Mouse (Mus musculus) T-cell, adult 2 months (primary cell): Measurements from ENCODE around the gene Rfc5.
"Not testable (repeated sequence)": the region's sequence is repeated elsewhere in the genome, so short reads cannot be mapped to it uniquely, and the experiment has no call there.

Source experiments
- DNase-seq: peaks from one replicate; pipeline ENCODE4 v3.0.0; 2022; ENCODE audit warnings: low spot score

Rfc5 gene

DNA sequence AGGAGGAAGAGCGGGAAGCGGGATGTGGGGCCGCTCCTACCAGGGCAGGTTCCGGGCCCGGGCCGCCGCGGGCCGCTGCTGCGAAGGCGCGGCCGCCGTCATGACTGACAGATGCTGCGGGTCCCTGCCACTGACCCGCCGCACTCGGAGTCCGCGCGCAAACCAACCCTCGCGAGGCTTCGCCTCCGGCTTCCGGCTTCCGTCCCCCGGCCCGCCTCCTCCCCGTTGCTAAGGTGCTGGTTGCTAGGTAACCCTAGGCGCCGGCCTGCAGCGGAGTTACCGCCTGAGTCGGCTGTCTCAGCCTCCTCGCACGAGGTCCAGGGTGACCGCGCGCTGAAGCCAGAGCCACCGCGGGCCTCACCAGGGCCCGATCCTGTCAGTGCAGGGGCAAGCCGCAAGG lies at the start of gene Rfc5:
Gene Rfc5 (minus strand): TSS at position 171 of the 400 bp plus-strand sequence.
- peak; percentile 92 for DNase-seq

DNA sequence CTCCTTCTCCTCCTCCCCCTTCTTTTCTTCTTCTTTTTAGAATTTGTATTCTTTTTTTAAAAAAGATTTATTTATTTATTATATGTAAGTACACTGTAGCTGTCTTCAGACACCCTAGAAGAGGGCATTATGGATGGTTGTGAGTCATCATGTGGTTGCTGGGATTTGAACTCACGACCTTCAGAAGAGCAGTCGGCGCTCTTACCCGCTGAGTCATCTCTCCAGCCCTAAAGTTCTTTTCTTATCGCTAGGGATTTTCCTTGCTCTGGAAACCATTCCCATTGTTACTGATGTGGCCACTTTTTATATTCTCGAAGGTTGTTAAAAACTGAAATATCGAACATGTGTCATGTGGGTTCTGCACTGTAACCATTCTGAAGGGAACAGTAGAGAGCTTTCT lies 44.7 kb upstream of the Rfc5 start:
- DNase-seq, result not testable (repeated sequence)

DNA sequence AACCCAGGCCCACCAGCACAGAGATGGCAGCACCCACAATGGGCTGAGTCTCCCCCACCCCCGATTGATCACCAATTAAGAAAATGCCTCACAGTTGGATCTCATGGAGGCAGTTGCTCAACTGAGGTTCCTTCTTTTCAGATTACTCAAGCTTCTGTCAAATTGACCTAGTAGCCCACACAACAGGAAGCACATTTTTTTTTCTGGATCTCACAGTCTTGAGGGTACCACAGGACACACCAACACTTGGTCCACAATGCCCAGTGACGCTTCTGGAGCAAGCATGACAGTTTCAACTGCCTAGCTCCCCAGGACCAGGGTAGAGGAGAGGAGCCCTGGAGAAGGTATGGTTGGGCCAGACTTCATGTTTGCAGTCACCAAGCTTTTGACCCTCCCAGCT lies 28.6 kb upstream of the Rfc5 start:
- DNase-seq, result no peak

DNA sequence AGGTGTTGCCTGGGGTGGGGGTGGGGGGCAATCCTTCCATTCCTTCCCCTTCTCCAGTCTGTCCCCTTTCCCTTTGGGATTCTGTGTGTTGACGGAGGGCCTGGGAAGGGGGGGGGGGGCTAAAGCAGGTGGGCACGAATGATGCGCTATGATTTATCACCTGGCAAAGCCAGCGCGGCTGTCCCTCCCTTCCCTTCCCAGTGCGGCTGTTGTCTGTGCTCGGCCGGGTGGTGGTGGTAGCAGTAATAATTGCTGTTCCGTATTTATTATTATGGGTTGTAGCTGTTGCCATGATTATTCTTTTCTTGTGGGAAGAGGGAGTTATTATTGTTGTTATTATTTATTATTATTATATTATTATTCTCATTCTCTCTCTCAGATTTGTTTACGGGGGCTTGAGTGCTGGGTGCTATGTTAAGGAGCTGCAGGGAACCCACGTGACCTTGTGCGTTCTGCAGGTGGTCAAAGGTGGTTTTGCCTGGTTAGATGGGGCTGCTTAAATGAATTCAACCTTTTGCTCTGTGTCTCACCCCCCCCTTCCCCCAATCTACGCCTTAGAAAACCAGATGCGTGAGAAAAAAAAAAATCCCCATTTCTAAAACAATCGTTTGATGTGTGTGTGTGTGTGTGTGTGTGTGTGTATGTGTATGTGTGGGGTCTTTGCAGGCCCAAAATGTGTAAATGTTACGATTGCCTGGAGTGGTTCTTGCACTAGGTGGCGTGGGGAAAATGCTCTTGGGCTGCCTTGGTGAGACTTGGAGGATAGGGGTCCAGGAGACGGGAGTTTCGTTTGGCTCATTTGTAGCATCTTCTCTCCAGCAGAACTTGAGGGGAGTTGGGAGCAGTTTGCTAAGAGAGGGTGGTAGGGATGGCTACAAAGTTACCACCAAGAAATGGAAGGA lies 26.4 kb upstream of the Rfc5 start:
- no peak for DNase-seq

- no peak for DNase-seq
Measured at GRCm38 (mm10) chr5:117414611-117415010, 25.8 kb upstream of the Rfc5 start.

DNA sequence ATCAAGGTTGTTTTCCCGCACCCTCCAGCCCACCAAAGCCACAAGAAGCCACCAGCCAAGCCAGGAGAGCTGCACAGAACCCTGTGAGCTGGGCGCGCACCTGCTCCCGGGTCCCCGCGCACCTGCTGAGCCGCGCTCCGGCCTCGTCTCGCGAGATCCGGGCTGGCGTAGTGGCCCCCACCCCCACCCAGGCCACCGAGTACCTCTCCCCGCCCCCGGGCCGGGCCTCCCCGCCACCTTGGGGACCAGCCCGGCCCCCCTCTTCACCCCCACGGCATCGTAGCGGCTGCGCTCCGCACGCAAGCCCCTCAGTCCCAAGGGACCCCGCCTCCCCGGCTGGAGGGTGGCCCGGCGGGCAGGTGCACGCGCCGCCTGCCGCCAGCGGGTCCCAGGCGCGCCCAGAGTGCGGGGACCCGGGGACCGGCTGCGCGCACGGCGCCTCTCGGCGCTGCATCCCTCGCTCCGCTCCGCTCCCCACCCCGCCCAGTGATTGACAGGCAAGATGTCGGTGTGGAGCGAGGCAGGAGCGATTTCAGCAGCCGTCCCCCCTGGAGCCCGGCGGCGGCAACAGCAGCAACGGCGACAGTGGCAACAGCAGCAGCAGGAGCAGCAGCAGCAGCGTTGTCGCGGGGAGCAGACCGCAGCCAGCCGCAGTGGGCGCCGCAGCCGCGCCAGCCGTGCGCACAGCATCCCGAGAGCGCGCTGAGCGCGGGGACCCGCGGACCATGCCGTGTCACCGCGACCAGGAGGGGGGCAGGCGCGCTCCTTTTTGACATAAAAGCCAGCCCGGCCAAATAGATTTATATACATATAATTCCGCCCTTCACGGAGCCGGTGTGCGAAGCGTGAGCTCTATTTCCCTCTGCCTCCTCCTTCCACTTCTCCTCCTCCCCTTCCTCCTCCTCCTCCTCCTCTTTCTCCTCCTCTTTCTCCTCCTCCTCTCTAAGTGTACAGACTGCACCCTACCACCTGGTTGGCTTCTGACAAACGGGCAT lies 25.0 kb upstream of the Rfc5 start, which contains the start of gene Ksr2:
Gene Ksr2 (plus strand): TSS at position 494 of the 995 bp plus-strand sequence.
- DNase-seq, result peak; percentile 5

DNA sequence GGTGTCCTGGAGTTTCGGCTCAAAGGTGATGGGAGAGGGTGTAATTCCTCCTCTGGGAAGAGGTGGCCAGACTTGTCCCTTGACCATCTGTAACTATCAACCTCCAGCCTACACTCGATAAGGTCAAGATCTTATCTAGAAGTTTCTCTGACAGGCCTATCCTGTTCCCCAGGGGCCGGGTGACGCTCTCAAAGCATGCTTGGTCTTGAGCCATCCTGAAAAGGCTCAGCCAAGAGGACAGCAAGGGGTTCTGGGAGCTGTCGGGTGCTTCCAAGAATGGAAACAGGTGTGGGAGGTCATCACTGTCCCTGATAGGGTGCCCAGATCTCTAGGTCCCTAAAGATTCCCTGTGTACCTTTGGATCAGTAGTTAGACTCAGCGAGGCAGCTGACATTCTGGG lies 20.5 kb upstream of the Rfc5 start:
- no peak for DNase-seq

GRCm38 (mm10) chr5:117408216-117408615 lies 19.4 kb upstream of the Rfc5 start:
- DNase-seq, result peak; percentile 16

DNA sequence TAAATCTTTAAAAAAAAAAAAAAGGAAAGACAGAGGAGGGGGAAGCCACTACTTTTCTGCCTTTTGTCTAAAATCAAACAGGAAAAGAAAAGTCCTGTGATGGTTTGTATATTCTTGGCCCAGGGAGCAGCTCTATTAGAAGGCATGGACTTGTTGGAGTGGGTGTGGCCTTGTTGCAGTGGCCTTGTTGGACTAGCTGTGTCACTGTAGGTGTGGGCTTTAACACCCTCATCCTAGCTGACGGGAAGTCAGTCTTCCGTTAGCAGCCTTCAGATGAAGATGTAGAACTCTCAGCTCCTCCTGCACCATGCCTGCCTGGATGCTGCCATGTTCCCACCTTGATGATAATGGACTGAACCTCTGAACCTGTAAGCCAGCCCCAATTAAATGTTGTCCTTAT lies 15.8 kb upstream of the Rfc5 start:
- not testable (repeated sequence) for DNase-seq

DNA sequence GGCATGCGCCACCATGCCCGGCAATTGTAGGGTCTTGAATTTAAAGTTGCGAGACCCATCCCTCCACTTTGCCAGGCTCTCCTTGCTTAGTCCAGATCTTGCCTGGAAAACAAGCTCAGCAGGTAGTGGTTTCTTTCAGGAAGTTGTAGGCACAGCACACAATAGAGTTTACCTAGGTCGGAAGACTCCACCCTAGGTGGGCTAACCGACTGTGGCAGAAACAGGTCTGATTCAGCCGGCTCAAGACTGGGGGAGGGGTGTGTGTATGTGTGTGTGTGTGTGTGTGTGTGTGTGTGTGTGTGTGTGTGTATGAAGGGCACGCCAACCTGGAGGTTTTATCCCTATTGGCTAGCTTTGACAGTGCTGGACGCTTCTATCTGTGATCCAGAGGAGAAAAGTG lies 14.8 kb upstream of the Rfc5 start:
- no peak for DNase-seq

GRCm38 (mm10) chr5:117399281-117399680 lies 10.4 kb upstream of the Rfc5 start:
- no peak for DNase-seq

- no peak for DNase-seq
Measured at GRCm38 (mm10) chr5:117398007-117398550, 9.2 kb upstream of the Rfc5 start.

DNA sequence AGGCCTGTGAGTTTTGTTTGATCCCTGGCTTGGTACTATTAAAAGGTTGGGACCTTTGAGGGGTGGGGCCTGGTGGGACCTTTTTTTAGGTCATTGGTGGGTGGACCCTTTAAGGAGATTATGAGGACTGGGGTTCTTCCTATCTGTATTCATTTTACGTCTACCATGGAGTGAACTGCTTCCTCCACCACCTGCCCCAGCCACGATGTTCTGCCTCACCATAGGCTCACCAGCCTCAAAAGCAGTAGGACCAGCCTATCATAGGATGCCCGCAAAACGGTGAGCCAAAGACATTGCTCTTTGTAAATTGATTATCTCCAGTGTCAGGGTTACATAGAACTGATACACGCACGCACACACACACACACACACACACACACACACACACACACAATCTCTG lies 8.5 kb upstream of the Rfc5 start:
- DNase-seq, result no peak

- DNase-seq, result no peak
Measured at GRCm38 (mm10) chr5:117396596-117397014, 7.8 kb upstream of the Rfc5 start.

GRCm38 (mm10) chr5:117395834-117396233 lies 7.0 kb upstream of the Rfc5 start:
- no peak for DNase-seq

DNA sequence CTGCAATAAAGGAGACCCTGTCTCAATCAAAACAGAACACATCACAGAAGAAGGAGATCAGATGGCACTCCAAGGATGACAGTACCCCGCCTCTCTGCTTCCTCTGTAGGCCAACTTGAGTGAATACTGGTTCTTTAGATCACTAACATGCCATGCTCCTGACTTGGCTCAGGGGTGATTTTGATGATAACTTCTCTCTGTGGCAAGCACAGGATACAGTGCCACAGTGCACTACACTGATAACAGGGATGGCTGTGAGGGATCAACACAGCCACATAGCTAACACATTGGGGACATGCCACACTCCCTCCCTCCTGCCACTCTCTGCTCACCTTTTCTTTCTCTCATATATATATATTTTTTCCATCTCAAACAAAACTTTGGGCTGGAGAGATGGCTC lies 2.0 kb upstream of the Rfc5 start:
- DNase-seq, result no peak

GRCm38 (mm10) chr5:117388296-117388751 lies 523 bp downstream of the Rfc5 start:
- peak; percentile 62 for DNase-seq

DNA sequence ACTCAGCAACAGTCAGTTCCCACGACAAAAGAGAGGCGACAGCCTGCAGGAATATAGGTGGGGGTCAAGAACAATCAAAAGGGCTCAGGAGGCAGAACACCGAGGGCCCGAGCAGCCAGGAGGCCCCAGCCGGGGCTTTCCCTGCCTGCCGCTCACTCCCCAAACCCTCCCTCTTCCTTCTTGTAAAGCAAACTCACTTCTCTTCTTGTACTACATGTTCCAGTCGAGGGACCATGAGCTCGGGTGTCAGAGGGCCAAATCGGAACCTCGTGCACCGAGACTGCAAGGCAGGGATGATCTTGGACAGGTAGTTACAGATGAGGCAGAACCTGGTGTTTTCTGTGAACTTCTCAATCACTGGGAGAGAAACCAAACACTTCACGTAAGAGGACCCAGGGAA lies 5.6 kb downstream of the Rfc5 start:
- DNase-seq, result no peak

DNA sequence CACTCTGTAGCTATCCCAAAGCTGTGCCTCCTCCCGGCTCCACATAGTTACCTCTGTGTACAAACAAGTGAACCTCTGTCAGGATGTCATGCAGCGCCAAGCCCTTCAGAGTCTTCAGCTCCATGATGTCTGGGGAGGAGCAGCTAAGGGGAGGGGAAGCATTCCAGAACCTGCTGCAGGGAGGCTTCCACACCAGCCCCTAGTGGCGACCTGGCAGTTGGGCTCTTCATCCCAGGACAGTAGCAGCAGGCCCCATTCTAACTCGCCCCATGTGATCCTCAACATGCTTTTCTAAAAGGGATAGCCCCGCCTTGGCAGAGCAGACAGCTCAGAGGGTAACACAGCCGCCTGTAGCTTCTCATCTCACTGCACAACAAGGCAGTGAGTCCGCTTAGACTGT lies 7.1 kb downstream of the Rfc5 start:
- DNase-seq, result no peak

DNA sequence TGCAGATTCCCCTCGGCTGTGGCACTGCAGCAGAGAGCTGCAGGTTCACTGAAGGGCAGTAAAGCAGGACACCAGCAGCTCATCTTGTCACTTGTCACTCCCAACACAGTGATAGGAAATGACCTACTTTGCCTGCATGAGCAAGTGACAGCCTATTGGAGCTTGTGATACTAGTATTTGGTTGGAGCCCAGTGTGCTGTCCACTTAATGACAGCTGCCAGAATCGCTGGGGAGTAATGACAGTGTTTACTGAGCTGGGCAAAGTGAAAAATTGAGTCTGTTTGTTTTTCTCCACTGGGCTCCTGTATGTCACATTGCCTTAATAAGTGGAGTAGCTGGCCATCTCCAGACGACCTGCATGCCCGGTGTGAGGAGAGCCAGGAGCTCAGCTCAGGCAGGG lies 8.6 kb downstream of the Rfc5 start:
- DNase-seq, result no peak

DNA sequence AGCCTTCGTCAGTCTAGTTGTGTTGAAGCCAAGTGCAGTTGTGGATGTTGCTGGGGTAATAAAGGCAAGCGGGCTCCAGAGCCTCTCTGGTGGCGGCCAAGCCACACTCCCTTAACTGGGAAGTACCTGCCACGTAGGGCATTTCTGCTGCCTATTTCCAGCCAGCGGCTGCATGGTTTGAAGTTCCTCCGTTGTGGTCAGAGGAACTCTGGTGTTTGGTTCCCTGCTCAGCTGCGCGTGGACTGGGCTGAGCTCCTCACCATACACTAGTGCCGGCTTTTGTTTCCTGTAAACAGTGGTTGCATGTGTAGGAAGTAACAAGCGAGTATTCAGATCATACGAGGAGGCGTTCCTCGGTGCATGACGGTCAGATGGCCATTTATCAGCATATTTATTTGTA lies 11.1 kb downstream of the Rfc5 start:
- DNase-seq, result peak; percentile 53

GRCm38 (mm10) chr5:117376331-117376761 lies 12.5 kb downstream of the Rfc5 start:
- no peak for DNase-seq
